Mouse (Mus musculus) spleen, postnatal 10 days (tissue): ENCODE measurements at regions not wholly inside any gene's neighbourhood (a gene's known extent, or its start where the extent isn't known, plus 50 kb on each side); places are given as distances from the start of the nearest gene placed in this dataset.
"Not testable (repeated sequence)": the region's sequence is repeated elsewhere in the genome, so short reads cannot be mapped to it uniquely, and the experiment has no call there.

Experiments
- DNase-seq, 2 experiments: peaks; one replicate each; pipeline ENCODE4 v3.0.0; 2021 to 2022; ENCODE audit warnings: low spot score in 2 of 2

DNA sequence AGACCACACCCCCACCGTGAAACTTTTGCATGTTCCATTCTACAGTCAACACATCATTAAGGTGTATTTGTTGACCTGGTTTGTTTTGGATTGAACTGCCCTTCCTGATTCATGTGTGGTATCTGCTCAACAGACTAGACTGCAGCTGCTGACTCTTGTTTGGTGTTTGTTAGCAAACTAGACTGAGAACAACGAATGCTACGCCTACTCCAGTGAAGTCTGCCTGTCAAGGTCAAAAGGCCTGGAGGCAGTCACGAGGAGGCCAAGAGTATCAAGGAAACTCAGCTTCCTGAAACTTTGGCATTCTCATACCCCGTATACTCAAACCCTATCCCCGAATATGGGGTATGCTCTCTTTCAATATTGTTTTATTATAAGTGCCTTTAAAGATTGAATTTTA is 194.2 kb upstream of the Spin1 start:
- not testable (repeated sequence) for DNase-seq

DNA sequence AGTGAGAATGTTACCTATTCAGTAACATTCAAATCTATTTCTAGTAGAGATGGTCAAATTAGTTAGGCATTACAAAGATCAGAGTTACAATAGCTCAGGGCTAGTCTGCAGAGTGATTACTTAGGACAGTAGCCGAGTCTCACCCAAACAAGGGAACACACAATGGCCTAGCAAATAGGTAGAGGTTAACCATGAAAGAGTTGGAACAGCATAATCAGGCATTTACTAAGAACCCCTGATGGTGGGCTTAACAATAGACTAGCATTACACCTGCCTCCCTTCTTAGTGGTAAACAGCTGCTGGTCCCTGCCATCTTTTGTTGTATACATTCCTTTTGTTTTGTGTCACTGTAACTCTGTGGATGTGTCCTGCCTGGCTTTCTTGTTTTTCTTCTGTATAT is 193.8 kb upstream of the Spin1 start:
- no peak for DNase-seq

DNA sequence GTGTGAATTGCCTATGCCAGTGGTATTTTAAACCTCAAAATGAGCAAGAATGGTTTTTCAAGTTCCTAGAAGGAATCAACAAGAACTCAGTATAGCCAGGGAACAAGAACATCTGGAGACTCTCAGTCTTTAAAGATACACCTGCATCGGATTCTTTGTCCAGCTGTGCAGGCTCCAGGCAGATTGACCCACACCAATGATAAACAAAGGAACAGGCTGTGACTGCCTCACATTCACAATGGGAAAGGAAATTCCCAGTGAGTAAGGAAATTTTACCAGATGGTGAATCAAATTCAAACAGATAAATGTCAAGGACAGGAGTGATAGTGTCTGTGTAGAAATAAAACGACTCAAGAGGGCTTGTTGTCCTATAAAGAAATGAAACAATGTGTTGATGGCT is 187.9 kb upstream of the Spin1 start:
- not testable (repeated sequence) for DNase-seq

DNA sequence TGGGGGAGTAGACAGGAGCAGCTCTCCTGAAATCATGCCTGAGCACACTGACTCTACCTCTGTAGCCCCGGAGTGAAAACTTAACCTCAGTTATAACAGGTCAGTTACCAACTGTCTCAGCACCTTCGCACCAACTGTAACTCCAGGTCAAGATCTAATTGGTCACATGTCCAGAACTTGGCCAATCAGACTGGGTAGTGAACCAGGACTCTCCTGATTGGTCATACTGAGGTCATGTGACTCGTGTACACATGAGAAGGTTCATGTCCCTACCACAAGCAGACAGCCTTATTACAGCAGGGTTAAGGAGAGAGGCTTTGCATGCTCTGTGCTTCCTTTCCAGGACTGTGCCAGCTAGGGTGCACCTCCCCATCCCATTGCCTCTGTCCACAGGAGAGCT is 166.7 kb upstream of the Spin1 start:
- DNase-seq, result not testable (repeated sequence)

DNA sequence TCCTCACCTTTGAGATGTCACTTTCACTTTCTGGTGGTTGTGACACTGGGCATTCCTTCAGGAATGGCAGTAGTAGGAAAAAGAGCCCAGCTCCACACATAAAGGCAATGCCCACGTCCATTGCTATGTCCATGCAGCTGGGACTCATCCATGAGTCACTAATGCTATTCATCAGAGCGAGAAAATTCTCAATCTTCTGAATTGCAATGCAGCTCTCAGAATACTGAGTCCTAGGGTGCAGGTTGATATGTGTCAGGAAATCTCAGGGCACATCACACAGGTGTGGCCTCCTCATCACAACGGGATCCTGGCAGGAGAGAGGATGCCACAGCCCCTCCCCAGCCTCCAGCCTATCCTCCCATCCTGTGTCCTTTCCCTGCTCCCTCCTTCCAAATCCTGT is 158.1 kb upstream of the Spin1 start:
- DNase-seq, result no peak

DNA sequence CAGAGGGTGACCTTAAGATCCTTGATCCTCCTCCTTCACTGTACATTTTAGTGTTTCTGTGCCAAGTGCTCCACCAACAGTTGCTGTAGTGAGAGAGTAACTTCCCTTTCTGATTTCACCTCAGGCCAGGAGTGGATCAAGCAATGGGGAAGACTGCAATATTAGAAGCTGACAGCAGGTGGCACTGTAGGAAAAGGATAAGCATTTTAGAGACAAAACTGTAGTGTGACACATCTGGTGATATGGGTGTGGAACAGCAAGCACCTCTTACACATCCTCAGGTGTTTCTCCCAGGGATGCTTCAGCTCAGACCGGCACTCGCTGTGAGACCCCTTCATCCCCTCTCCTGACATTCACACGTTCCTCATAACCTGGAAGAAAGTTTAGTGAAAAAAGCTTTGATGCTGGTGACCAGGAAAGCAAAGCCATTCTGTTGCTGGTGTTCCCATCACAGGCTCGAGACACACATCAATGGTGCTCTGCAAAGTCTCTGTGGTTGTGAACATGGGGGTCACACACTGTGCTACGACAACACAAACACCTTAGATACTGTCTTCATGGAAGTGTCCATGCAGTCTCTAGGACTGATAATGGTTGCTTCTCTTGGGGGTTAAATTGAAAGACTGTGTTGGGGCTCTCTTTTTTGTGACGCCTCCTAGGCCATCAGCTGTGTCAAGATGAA is 151.0 kb upstream of the Spin1 start:
- peak; percentile 61 to 83 for DNase-seq

DNA sequence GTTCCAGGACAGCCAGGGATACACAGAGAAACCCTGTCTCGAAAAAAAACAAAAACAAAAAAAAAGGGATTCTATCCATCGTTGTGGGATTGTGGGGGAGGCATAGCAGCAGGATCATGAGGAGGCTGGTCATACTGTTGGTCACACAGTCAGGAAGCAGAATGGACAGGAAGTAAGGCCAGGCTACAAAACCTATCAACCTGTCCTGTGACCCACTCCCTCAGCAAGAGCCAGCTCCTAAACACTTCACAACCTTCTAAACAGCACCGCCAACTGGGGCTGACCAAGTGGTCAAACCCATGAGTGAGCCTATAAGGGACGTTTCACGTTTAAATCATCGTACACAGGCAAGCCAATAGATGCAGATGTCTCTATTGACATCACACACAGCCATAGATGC is 146.0 kb upstream of the Spin1 start:
- DNase-seq, result no peak

DNA sequence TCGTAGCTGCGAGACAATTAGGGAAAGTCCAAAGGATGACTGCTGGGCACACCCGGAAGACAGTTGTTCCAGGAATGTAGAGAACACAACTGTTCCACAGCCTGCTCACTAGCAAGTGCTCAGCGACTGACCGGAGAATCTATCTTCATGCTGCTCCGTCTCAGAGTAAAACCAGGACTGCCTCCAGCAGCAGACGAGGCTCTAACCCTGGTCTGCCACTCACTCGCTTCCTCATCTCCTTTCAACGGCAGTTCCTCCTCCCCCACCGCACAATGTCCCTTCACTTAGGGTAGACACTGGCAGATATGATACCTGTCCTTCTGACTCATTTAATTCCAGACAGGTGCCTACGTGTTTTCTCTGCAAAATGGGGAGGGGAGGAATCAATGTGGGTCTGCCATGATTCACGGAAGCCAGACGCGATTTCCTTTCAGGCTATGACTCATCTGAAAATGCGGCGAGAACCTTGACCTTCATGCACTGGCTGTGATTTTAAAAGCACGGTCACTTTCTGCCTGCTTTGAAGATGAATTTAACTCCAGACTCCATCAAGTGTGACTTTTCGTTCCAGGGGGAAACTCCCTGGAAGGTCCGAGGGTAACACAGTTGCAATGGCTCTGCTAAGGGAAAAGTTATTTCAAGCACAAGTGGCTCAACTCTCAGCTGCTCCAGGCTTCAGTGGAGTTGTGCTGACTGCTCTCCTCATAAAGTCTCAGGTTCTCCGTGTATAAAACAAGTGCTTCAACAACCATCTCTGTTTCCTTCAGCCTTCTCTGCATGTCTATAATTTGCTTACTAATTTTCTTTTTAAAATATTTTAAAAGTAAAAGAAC is 142.4 kb upstream of the Spin1 start:
- no peak for DNase-seq

DNA sequence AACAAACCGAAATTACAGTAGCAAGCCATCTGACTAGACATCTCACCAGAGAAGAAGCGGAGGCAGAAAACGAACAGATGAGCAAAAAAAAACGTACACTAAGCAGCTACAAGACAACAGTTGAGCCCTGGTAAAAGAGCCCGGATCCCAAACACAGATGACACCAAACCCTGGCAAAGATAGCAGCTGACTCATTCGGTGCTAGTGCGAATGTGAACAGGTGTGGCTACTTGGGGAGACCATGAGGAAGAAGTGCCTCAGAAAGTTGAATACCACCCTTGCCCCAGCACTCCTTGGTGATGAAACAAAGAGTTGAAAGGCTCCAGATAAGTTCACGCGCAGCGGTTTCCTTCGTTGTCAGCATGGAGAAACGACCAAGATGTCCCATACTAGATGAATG is 139.8 kb upstream of the Spin1 start:
- no peak for DNase-seq

DNA sequence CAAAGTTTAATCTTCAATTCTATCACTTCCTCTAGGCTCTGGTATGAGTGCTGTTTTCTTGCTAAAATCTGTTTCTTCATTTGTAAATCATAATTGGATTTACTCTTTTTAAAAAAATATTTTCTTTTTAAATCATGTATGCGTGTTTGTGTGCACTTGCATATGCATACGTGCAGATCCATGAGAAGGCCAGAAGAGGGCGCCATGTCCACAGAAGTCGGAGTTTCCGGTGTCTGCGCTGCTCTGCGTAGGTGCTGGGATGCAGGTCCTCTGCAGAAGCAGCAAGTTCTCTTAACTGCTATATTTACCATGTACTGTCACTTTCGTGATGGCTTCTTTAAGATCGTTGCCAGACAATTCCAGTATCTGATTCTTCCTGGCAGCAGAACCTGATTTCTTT is 136.6 kb upstream of the Spin1 start:
- peak in 1 of 2 experiments; percentile 28 for DNase-seq

DNA sequence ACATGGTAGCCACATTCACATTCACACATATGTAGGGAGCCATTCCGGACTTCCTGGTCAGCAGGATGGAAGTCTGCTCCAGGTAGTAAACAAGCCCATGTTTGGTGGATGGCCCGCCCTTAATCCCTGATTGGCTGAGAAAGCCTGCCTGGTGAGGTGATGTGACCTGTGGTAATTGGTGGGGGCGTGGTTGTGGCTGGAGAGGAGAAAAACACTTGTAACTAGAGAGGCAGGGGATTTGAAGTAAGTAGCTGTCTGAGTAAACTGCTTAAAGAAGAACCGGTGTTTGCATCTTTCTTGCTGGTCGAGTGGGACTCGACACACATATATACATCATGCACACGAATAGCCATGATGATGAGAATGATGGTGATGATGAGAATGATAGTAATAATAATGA is 135.6 kb upstream of the Spin1 start:
- DNase-seq, result not testable (repeated sequence)

DNA sequence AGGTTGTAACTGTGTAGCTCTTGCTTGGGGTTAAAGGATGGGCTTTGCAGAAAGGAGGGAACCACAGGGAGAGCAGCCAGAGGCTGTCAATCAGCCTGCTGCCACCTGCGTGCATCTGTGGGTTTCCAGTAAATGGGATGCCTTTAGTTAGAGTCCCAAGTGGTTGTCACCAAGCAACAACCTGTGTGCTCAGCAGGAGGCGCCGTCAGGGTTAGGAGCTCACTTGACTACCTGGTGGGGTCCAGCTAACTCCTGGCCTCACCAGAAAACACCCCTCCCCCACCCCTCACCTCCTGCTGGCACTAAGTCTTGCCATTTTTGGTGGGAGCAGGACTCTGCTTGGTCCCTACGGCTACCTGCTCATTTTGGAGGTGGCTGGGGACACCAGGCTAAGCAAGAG is 135.0 kb upstream of the Spin1 start:
- no peak for DNase-seq

DNA sequence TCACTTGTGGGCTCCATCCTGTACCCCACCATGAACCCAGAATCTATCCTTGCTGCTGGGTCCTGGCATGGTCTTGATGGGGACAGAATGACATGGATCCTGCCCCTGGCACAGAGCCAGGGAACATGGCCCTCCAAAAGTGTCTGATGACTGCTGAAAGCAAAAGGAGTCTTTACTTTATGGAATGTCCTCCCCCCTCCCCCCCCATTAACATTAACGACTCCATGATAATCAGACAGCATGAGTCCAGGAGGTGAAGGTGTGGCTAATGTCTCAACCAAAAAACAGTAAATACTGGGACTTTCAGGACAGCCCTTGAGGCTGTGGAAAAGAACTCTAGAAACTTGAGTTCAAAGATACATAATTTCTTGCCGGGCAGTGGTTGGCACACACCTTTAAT is 133.9 kb upstream of the Spin1 start:
- DNase-seq, result no peak

DNA sequence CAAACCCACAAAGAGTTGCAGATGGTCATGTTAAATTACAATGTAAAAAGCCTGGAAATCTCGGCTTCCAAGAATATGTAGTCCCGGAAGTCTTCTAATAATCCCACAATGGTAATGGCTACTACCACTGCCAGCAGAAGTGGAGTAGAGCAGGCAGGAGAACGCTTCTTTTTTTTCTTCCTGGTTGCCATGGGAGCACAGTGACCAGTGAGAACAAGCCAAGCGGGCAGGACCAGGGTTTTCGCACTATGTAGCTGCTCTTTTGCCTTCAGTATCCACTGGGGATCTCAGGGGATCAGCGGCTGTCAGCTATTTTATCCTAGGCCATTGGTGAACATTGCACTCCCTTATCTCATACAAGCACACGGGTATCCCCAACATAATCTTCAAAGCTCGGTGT is 127.3 kb upstream of the Spin1 start:
- no peak for DNase-seq

DNA sequence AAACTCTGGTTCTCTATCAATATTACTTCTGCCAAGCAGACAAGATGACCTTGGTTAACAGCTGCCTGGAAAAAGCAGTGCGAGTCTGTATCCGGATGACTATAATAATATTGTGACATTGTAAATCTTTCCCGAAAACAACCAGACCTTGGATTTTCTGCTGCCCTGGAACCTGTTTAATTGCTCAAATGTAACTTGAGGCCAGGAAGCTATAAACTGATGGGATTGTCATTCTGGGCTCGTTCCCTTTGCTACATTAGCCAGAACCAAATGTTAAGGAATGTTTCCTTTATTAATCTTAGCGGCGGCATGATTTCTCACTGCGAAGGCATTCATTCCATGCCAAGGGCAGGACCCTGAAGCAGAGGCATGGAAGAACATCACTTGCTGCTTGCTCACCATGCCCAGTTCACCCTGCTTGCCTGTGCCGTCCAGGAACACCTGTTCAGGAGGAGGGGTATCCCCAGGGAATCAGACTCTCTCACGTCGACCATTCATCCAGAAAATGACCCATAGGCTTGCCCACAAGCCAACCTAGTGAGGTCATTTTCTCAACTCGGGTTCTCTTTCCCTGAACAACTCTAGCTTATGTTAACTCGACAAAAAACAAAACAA is 125.3 kb upstream of the Spin1 start:
- DNase-seq, result no peak

DNA sequence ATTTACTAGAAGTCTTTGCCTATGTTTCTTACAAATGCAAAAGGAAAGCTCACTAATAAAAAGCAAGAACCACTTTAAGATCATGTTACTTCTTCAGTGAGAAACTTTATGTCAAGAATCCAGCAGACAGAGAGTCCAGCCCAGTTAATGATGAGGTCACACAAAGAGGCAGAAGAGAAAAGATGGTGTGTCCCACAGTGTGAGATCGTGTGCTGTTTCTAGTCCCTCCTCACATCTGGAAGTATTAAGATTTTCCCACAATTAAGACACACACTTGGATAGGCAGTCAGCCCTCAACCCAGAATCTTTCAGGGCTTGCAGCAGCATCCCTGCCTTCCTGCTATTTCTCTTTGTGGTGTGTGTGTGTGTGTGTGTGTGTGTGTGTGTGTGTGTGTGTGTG is 118.7 kb upstream of the Spin1 start:
- DNase-seq, result no peak

DNA sequence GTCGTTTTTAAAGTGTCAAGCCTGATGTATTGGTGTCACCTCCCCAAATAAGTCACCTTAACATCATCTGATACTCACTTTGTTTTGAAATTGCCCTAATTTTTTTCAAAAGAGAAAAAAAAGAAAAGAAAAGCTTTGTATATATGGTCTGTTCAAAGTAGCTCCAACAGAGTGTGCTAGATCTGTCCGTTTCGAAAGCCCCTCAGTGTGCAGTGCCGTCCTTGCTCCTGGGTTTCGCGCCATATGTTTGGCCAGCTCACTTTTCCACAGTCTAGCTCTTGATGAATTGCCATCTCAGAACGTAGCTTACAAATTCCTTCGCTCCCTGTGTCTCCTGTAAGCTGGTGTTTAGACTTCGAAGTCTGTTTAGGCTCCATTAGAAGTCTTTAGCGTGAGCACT is 117.7 kb upstream of the Spin1 start:
- DNase-seq, result no peak

DNA sequence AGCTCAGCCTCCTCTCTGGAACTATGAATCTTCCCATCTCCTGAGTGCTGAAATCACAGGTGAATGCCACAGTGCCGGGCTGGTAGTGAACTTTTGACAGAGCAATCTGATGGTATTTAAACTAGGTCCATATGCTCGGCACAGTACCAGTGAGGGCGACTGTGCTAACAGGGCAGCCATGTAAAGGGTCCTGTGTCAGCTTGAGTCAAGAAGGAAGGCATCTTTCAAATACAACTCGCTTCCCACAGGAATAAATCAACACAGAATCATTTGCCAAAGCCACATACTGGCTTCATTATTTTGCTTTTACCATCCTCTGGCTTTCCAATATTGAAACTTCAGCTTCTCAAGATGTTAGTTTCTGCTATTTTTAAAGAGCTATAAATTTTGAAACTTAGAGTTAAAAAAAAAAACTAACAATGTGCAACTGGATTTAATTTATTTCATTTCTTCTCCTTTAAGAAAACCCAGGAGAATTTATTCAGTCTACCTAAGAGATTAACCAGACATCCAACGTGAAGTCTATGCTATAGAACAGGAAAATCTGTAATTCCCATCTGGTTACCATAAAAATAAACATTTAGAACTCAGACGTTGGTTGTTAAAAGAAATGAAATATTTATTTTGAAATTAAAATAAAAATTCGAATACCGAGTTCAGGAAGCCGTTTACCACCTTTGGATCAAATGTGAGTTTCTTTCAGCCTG is 108.8 kb upstream of the Spin1 start:
- DNase-seq, result no peak

DNA sequence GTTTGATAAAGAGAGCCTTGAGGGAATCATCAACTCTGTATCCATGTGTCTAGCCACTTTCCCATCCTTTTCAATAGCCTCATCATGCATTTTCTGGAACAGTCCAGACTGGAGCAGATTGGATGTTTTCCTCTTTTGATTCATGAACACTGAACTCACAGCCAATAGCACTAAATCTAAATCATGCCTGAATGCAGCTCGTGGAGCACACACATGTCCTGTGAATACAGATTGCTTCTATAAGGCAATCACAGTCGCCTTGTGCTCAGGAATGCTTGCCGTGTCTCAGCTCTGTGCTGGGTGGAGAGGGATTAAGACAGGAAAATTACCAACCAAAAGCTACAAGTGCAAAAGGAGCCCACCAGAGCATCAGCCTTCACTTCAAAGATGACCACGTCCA is 100.9 kb upstream of the Spin1 start:
- no peak for DNase-seq

DNA sequence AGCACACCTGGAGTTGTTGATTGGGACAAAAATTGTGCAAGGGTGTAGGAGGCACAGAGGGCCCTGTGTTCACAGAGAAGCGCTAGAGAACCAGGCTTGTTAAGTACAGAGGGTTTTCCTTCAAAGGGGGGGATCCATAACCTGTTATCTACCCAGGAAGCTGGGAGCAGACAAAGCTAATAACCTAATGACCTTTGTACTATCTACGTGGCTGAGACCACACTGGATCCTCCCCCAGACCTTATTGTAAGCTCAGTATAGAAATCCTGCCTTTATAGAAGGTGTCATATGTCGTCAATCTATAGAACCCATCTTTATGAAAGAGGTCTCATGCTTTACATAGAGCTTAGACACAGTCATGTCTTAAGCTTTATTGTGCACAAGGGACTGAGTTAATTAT is 95.9 kb upstream of the Spin1 start:
- DNase-seq, result no peak

DNA sequence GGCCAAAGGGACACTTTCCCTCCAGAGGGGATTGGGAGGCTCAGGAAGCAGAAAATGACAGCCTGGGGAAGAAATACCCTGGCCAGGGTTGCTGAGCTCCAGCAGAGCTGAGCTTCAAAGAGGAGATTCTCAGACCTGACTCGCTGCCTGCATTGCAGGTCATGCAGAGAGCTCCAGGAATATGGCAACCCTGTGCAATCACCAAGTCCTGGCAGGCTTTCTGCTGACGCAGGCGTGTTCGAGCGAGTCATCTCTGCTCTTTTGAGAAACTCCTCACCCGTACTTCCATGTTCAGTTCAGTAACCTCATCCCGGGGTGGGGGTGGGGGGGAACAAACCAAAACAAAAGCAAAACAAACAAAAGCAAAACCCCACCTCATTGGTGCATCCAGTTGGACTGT is 89.9 kb upstream of the Spin1 start:
- no peak for DNase-seq

DNA sequence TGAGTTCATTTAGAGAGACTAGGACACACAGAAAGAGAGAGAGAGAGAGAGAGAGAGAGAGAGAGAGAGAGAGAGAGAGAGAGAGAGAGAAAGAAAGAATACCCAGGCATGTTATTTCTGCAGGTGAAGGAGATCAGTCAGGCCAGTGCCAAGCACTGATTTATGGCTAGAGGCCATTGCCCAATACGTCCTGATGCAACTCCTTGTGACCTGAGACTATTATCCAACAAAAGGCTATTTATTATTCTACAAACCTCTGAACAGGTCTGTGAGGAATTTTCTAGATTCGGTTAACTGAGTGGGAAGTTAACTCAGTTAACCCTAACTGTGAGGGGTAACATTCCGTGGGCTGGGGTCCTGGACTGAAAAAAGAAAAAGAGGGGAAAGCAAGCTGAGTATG is 84.5 kb upstream of the Spin1 start:
- DNase-seq, result no peak
